Mouse (Mus musculus): ENCODE measurements around the gene Il33.
"Not testable (repeated sequence)": the region's sequence is repeated elsewhere in the genome, so short reads cannot be mapped to it uniquely, and the experiment has no call there.

The Il33 gene

DNA sequence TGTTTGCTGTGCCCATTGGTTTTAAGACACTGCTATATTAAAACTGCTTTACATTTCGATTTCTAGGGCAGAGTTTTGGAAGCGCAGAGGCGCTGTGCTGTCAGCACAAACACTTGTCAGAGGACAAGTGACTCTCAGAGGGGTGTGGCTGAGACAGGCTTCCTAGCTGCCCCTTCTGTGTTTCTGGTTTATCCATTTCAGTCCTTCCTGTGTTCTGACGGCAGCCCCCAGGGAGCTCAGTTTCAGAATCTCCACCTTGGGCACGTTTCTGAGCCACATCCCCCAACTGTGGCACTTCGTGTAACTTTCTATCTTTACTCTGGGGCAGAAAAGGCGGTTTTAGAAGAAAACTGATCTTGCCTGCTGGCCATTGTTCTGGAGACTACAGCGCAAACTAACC is 12.5 kb downstream of the Il33 start:
- DNase-seq (ENCODE audit: low read depth in 2 of 2, low spot score in 2 of 2), result no peak

DNA sequence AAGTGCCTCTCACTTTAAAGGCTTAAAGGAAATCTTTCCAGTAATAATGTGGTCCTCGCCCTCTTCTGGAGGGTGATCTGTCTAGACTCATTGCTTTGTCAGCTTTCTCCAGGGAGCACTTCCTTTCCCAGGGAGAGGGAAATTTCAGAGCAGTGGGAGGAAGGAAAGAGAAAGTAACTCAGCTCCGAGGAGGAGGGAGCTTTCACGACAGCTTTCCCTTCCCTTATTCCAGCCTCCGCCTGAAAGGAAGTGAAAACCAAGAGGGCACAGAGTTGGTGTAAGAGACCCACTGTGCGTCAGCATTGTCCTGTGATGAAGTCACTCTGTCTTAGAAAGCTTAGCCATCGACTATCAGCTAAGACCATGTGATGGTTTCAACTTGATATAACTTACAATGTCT is 15.3 kb downstream of the Il33 start:
- no peak for DNase-seq (ENCODE audit: low read depth in 2 of 2, low spot score in 2 of 2)

DNA sequence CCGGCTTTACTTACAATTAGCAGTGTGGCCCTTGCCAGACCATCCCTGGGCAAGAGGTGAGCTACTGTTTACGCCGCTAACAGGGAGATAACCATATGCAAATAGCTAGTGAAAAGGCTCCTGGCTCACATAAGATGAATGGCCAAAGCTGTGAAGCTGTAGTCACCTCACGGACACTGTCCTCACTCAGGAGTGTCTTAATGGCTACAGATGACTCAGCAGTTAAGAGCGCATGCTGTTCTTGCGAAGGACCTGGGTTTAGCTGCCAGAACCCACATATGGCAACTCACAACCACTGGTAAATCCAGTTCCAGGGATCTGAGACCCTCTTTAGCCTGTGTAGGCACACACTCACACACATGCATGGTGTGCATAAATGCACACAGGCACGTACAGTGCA is 16.3 kb downstream of the Il33 start:
- no peak for DNase-seq (ENCODE audit: low read depth in 2 of 2, low spot score in 2 of 2)

DNA sequence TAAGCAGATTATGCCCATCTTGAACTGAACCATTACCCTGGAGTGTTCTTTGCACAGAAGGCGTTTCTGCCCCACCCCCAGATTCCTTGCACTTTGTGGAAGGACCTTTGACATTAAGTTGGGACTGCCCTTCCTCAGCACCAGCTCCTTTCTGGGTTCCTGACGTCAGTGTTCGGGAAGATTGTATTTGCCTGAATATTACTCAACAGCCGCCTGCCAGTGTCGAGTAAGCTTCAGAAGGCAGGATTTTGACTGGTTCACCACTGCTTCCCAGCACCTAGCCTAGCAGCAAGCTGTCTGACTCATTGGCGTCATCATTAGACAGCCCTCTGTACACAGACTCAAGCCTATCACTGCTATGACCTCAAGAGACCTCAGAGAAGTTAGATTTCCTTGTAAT is 17.4 kb downstream of the Il33 start:
- no peak for DNase-seq (ENCODE audit: low read depth in 2 of 2, low spot score in 2 of 2)

DNA sequence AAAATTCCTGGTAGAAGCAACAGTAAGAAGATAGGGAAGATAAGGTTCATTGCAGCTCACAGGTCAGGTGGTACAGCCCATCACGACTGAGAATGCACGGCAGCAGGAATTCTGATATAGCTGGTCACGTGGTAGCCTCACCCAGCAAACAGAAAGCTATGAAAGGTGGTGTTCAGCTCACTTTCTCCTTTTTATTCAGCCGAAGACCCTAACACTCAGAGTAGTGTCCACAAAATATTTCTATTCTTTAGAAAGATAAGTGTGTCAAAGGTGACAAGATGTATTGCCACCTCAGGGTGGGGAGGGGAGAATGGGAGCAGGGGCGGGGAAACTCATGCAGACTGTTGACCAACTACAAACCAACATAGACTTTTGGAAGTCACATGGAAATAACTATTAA is 19.5 kb downstream of the Il33 start:
- DNase-seq (ENCODE audit: low read depth in 2 of 2, low spot score in 2 of 2), result no peak

DNA sequence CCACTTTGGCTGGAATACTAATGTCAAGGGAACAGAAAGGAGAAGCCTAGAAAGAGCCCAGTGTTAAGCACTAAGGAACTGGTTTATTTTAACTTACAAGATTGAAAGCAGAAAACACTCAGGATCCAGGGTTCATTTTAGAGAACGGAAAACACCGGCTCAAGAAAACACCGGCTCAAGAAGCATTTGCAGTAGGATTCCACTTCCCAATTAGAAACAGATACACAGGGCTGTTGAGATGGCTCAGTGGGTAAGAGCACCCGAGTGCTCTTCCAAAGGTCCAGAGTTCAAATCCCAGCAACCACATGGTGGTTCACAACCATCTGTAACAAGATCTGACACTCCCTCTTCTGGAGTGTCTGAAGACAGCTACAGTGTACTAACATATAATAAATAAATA is 20.0 kb downstream of the Il33 start:
- DNase-seq (ENCODE audit: low read depth in 2 of 2, low spot score in 2 of 2), result not testable (repeated sequence)

DNA sequence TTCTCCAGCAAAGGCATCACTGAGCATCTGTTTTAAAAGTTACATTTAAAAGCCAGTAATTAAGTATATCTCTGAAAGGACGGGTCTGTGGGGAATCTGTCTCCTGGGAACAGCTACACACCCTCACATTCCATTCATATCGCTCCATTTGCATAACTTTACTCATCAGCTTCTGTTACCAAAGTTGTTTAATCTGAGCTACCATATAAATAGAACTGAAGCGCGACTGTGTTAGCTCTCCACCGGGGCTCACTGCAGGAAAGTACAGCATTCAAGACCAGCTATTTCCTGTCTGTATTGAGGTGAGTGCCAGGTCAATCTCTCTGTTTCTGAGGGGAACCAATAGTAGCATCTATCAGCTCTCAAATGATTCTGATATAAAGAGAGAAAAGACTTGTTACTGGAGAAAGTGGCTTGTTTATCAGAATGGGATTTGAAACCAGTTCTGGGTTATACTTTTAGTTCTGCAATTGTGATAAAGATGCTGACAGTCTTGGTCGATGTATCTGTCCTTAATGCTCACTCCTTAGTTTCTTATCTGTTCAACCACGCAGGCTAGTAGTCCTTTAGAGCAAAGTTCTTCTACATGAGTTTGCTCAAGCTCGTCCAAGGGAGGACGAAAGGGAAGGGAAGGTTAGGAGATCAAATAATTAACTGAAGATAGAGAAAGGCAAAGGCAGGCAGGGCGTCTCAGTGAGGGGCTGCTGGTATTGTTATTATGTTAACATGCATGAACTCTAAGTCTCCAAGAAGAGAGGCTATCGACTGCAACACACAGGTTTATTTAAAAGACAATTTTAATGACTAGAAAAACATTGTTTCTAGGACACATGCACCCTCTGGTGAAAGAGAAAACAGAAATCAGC is 20.9 kb downstream of the Il33 start:
- no peak for DNase-seq (ENCODE audit: low read depth in 2 of 2, low spot score in 2 of 2)

DNA sequence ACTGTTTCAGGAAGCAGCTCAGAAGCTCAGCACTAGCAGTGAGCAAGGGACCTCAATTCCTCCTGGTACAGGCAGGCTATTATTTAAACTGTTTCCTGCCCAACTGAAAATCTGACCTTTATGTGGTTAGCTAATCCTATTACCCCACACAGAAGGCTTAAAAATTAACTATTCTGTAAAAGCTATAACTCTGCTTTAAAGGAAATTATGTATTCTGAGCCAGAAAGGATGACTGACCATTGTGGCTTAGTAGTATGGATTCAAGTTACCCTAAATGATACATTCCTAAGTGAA is 21.5 kb downstream of the Il33 start:
- no peak for DNase-seq (ENCODE audit: low read depth in 2 of 2, low spot score in 2 of 2)

DNA sequence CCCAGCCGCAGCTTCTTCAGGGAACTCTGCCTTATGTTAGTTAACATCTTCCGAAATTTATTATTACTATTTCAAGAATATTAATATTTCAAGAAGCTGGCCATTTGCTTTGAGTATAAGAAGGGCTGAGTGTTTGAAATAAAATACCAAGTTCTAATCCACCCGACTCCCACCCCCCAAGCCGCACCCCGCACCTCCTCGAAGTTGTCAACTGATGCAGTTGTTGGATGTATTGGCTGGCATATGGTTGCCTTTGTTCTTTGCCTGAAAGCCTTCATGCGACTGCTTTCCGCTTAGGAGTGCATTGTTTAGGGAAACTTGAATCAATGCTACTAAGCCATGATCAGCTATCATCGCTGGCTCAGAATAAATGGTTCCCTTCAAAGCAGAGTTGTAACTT is 22.1 kb downstream of the Il33 start:
- no peak for DNase-seq (ENCODE audit: low read depth in 2 of 2, low spot score in 2 of 2)

DNA sequence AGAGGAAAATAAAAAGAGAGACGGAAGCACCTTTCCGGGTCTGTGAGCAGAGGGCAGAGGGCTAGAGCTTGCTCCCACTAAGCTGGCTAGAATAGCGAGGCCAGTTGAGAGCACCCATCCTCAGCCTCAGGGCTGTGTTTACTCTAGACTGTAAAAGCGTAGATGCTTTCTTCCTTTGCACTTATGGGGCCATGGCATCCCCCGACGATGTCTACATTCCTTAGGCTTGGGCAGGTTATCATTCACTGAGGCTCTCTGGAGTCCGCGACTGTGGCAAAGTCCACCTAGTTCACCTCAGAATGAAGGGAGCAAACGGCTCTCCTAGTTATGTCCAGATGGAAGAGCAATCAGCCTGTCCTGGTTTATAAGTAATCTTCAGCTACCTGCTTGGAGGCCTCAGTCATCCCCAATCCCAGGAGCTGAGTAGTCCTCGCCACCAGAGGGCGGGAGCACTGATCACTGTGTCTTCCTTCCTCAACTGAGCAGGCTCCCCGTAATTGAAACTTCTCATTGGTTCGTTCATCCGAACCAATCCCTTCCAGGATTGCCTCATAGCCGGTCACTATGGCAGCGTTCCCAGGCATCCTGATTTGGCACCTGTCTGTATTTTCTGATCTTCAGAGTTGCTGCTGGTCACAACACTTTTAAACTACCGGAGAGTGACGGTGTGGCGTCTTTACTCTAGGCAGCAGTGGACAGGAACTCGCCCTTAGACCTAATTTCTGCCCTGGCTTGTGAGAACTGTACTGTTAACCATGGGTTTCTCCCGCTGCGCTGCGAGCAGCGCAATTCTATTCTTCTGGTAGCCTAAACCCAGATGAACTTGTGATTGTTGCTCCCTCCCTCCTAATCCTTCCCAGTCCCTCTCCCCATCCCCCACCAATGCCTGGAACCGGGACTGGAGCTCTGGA is 23.2 kb downstream of the Il33 start:
- DNase-seq (ENCODE audit: low read depth in 2 of 2, low spot score in 2 of 2), result peak; percentile 1 to 2

DNA sequence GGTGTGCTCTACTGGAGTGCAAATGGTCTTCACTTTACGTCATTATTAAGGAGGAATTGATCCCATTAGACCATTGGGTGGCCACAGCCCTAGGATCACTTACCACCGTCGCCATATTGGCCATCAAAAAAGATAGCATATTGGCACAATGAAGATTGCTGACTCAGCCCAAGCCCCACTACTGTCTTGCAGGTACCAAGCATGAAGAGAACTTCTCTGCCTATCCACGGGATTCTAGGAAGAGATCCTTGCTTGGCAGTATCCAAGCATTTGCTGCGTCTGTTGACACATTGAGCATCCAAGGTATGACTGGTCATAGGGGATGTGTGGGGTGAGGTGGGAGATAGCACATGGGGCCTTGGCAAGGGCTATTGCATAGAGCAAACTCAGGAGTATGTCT is 27.6 kb downstream of the Il33 start:
- DNase-seq (ENCODE audit: low read depth in 2 of 2, low spot score in 2 of 2), result no peak

DNA sequence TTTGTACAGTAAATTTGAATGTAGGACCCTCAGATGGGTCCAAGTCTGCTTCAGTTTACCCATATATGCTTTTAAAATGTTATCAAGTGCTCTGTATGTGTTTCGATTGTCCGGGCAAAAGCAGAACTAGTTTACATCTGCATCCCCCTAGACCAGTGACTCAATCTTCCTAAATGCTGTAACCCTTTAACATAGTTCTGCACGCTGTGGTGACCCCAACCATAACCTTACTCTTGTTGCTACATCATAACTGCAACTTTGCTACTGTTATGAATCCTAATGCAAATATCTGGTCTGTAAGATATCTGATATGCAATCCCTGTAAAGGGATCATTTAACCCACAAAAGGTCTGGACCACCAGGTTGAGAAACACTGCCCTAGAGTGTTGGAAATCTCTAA is 28.9 kb downstream of the Il33 start:
- no peak for DNase-seq (ENCODE audit: low read depth in 2 of 2, low spot score in 2 of 2)

DNA sequence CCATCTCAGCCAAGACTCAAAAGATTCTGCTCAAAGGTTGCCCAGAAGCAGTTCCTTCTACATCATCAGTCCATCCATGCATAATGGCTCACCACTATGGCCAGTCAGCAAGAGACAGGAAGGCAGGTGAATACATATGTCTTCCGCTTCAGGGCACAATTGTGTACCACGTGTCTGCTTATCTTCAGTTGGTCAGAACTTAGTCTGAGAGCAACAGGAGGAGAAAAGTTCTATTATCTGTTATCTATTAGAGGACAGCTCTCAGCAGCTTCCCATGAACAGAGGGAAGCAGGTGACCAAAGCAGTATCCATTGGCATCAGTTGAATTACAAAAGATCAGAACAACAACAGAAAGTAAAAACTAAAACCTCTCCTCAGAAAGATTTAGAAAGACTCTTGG is 30.5 kb downstream of the Il33 start:
- no peak for DNase-seq (ENCODE audit: low read depth in 2 of 2, low spot score in 2 of 2)

DNA sequence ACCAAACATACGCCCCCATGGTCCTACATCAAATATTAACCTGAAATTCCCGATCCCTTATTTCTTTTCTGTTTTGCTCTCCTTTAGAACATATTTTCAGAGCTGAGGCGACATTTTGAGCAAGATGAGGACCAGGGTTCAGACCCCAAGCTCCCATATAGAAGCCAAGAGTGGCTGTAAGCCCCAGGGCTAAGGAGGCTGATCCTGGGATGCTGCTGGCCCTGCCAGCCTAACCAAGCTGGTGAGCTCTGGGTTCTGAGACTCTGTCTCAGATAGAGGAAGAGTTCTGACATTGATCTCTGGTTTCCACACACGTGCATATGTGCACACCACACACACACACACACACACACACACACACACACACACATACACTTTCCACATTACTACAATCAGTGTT is 36.0 kb downstream of the Il33 start:
- no peak for DNase-seq (ENCODE audit: low read depth in 2 of 2, low spot score in 2 of 2)

DNA sequence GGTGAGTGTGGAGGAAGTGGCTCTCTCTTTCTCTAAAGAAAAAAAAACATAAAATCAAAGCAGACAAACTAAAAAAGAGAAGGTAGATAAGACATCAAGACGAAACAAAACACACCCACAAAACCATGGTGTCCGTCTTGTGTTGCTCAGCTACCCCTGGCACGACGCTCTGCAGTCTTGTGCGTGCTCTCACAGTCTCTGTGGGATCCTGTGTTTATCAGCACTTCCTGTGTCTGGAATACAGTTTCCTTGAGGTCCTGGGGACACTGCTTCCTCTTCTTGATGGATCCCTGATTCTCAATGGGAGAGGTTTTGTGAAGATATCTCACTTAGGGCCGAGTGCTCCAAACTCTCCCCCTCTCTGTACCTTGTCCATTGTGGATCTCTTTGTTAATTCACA is 36.9 kb downstream of the Il33 start:
- no peak for DNase-seq (ENCODE audit: low read depth in 2 of 2, low spot score in 2 of 2)

DNA sequence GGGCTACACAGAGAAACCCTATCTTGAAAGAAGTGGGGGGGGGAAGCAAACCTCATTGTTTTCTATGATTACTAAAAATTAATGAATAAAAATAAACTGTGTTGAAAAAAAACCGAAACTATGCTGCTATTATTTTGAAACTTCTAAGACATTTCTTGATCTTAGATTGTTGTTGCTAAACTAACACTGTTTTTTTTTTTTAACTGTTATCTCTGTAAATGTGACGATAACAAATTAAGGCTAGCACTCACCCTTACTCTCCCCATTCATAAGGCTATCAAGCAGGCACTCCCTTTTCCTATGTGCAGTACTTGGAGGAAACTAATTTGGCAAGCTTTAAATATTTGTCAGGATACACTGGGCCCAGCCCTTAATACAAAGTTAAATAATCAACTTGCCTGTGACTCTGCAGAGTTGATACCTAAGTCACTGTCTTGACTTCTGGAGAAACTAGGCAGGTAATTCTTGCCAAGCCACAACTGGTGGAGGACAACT is 38.7 kb downstream of the Il33 start:
- no peak for DNase-seq (ENCODE audit: low read depth in 2 of 2, low spot score in 2 of 2)

DNA sequence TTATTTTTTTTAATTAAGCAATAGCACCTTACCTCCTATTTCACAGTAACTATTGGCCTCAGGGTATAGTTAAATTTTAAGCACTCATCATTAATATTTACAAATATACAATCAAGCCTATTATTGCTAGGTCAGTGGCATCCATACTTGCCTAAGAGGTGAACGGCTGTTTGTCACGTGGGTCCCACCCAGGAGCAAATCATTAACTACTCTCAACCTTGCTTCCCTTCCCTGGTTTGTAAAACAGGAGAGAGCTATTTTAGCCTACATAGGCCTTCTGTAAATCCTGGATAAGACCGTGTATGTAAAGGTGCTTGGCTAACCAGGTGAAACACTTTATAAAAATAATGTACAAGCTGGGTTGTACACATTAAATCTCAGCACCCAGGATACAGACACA is 43.0 kb downstream of the Il33 start:
- DNase-seq (ENCODE audit: low read depth in 2 of 2, low spot score in 2 of 2), result no peak

DNA sequence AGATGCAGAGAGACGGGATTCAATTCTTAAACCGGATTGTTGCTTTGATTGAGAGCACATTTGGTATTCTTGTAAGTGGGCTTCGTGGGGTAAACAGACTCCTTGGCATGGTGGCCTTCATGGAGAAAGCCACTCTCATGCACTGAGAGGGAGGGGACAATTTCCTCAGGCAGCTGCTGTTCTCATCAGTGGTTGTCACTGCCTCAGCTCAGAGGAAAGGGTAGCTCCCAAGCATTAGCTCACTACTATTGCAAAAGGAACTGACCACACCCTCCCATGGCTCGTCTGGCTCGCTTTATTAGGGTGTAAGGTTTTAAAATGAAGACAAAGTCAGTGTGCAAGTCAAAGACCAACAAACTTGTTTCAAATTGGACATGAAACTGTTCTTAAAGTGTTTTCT is 48.5 kb downstream of the Il33 start:
- no peak for DNase-seq (ENCODE audit: low read depth in 2 of 2, low spot score in 2 of 2)

DNA sequence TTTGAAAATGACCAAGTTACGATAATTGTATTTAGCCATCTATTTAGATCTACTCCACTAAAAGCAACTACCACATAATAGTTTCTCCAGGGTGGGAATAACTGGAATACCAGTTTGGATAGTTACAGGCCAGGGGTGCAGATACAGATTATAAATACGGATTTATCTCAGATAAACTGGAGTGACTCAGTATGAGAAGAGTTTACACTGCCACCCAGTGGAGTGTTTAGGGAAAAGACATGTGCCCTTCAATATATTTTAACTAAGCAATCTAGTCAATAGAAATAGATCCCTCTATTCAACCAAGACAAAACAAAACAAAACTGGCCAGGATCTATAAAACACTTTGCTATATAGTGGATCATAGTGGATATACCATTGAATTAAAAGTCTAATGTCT is 53.9 kb downstream of the Il33 start:
- no peak for DNase-seq (ENCODE audit: low read depth in 2 of 2, low spot score in 2 of 2)

DNA sequence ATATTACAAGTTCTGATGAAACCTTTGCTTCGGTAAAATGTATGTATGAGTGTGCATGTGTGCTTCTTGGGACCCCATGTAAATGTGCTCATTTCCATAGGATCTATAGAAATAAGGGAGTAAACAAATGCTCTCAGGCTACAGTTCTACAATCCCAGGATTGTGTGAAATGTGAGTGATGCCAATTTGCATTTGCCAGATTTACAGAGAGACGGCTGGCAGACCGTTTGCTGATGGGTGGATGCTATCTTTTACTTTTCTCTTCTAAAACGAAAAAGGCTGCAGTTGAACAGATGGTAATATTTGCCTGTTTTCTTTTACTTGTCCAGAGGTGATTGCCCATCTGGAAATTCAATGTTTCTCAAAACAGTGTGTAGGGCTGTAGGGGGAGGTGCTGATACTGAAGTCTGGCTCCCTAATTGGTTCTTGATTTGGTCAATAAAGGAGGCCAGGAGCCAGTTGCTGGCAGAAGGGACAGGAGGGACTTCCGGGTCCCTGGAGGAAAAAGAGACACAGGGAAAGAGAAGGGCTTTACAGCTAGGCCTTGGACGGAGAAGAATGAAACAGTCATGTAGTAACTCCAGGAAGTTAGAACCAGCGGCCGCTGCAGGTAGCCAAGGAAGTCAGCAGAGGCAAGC is 54.7 kb downstream of the Il33 start:
- no peak for DNase-seq (ENCODE audit: low read depth in 2 of 2, low spot score in 2 of 2)

DNA sequence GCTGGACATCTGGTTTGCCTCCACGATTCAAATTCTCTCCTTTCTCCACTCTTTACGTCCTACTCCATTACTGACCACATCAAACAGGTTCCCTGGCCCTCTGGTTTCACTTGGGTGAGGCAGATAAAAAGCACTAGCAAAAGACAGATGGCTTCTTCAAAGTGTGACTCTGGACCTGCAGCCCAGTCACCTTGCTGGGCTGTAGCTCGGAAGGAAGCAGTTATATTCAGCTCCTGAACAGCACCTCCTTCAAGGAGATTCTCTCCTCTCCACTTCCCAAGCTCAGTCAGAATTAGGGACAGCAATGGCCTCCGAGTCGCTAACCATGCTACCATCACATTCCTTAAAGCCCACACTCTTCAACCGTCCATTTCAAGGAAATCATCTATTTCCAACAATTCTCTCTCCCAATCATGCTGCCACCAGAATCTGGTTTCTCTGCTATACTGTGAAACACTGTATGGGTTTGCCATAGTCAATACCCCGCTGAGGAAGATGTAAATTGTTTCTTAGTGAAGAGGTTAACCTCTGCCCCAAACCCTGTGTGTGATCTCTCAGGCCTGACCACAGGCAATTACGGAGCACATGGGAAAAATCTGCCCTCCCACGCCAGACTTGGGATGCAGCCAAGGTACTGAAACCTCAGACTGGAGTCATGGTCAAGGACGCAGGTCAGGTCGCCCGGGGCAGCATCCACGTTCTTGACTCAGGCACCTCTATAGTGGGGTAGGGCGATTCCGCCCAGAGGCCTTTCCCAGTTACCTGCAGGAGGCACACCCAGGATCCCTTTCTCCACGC is 59.5 kb downstream of the Il33 start:
- no peak for DNase-seq (ENCODE audit: low read depth in 2 of 2, low spot score in 2 of 2)

Measured in CD8-positive naive resting alpha-beta T cell, adult 2 months (primary cell).